8 mouse cellular contexts compared by ENCODE assay signal in the genomic region with DNA sequence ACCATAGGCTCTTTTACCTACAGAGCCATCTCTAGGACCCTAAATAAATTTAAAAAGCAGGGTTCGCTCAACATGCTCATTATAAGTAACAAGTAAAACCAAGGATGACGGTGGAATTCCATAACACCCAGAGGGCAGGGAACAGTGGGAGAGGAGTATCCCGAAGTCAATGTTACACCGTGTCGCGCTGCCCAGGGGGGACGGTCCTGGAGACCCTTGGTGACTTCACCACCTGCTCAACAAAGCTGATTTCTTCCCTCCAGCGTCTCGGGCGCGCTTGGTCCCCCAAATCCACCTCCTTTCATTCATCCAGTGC. TPM values are rescaled to one million over a fixed set of nuclear protein-coding genes. Genes with fewer than 3 reads are reported as not detected.
DNase-seq lines count a peak whose midpoint lies in the region; ATAC-seq and TF ChIP-seq lines count a peak whose summit lies in the region.

No protein-coding gene starts in this region.

- peak overlapping the region; percentile 85 for H3K4me2 ChIP-seq in neural tube, embryonic 11.5 days (ENCODE audit: low read depth)
- H3K4me2 ChIP-seq in liver, embryonic 11.5 days = peak overlapping the region; percentile 87
- H3K4me2 ChIP-seq in stomach, postnatal 0 days (replicated peaks; ENCODE audit: low read depth) = peak overlapping the region; percentile 92

- peak overlapping the region; percentile 78 for H3K9ac ChIP-seq in neural tube, embryonic 11.5 days (ENCODE audit: low read length)
- peak overlapping the region; percentile 64 for H3K9ac ChIP-seq in liver, embryonic 11.5 days (ENCODE audit: low read depth, low read length)
- peak overlapping the region; percentile 75 for H3K9ac ChIP-seq in stomach, postnatal 0 days (ENCODE audit: low read length)

- H3K27me3 ChIP-seq in erythroblast, embryonic 14.5 days (ENCODE audit: control insufficient read depth) = peaks cover 23% of the 10 kb centered on the region
- no peaks in the 10 kb centered on the region for H3K27me3 ChIP-seq in neural tube, embryonic 11.5 days (ENCODE audit: control insufficient read depth, insufficient read depth, low read length)
- peaks cover 20% of the 10 kb centered on the region for H3K27me3 ChIP-seq in liver, embryonic 11.5 days (replicated peaks; ENCODE audit: control insufficient read depth, insufficient read depth, low read length)
- H3K27me3 ChIP-seq in stomach, postnatal 0 days (ENCODE audit: control insufficient read depth, insufficient read depth, low read length) = no peaks in the 10 kb centered on the region

- DNase-seq in neural tube, embryonic 11.5 days (ENCODE audit: low spot score) = no peak
- no peak for DNase-seq in neural tube, embryonic 10.5 days (ENCODE audit: extremely low spot score, low spot score)
- no peak for DNase-seq in liver, embryonic 11.5 days (ENCODE audit: low spot score)
- no peak for DNase-seq in stomach, postnatal 0 days (ENCODE audit: low spot score)
- DNase-seq in right cerebral cortex, postnatal 25 days = no peak

- no peaks in the 10 kb centered on the region for H3K36me3 ChIP-seq in erythroblast, embryonic 14.5 days (ENCODE audit: control insufficient read depth)
- H3K36me3 ChIP-seq in neural tube, embryonic 11.5 days (ENCODE audit: control insufficient read depth, insufficient read depth, low read length) = no peaks in the 10 kb centered on the region
- H3K36me3 ChIP-seq in liver, embryonic 11.5 days (ENCODE audit: control insufficient read depth, insufficient read depth, low read length) = no peaks in the 10 kb centered on the region
- H3K36me3 ChIP-seq in stomach, postnatal 0 days (ENCODE audit: control insufficient read depth, insufficient read depth, low read length) = no peaks in the 10 kb centered on the region

- ATAC-seq in erythroblast, adult 5-6 weeks (replicated peaks; ENCODE audit: low FRiP score, poor library complexity, severe bottlenecking) = no peak
- ATAC-seq in neural tube, embryonic 11.5 days (ENCODE audit: insufficient read depth, low FRiP score, low TSS enrichment) = peak; percentile 63
- ATAC-seq in liver, embryonic 11.5 days (replicated peaks; ENCODE audit: low FRiP score) = no peak
- peak; percentile 38 for ATAC-seq in stomach, postnatal 0 days (ENCODE audit: low FRiP score, low TSS enrichment)
- no peak for ATAC-seq in megakaryocyte-erythroid progenitor cell, adult 5-6 weeks (replicated peaks; ENCODE audit: low FRiP score, low TSS enrichment, poor library complexity, severe bottlenecking)

- H3K4me1 ChIP-seq in erythroblast, embryonic 14.5 days (ENCODE audit: control insufficient read depth) = no peaks in the 10 kb centered on the region; the same call in 1 of the 2 replicates
- no peaks in the 10 kb centered on the region for H3K4me1 ChIP-seq in neural tube, embryonic 11.5 days (ENCODE audit: control insufficient read depth, insufficient read depth, low read length)
- H3K4me1 ChIP-seq in liver, embryonic 11.5 days (replicated peaks; ENCODE audit: control insufficient read depth, insufficient read depth, low read length) = no peaks in the 10 kb centered on the region
- H3K4me1 ChIP-seq in stomach, postnatal 0 days (replicated peaks; ENCODE audit: control insufficient read depth, insufficient read depth) = no peaks in the 10 kb centered on the region

- 6% methylated on average over 11 of the region's 11 CpGs for WGBS in neural tube, embryonic 11.5 days
- 11% methylated on average over 11 of the region's 11 CpGs for WGBS in liver, embryonic 11.5 days
- WGBS in stomach, postnatal 0 days = 7% methylated on average over 11 of the region's 11 CpGs

- H3K4me3 ChIP-seq in erythroblast, embryonic 14.5 days (replicated peaks) = peak overlapping the region; percentile 47
- peak overlapping the region; percentile 65 for H3K4me3 ChIP-seq in neural tube, embryonic 11.5 days (ENCODE audit: low read depth, low read length)
- peak overlapping the region; percentile 64 for H3K4me3 ChIP-seq in liver, embryonic 11.5 days (ENCODE audit: low read depth, low read length)
- H3K4me3 ChIP-seq in stomach, postnatal 0 days (ENCODE audit: low read depth, low read length) = peak overlapping the region; percentile 60

- TF ChIP-seq EP300 in stomach, postnatal 0 days (optimal IDR thresholded peaks at IDR 0.05) = no peak

- H3K27ac ChIP-seq in neural tube, embryonic 11.5 days (ENCODE audit: low read depth, low read length) = no peak overlapping the region
- no peak overlapping the region for H3K27ac ChIP-seq in liver, embryonic 11.5 days (ENCODE audit: low read depth, low read length)
- H3K27ac ChIP-seq in stomach, postnatal 0 days (replicated peaks) = 0 out of 2 replicates have a peak overlapping the region, but pooled peaks have one; percentile 76

- H3K9me3 ChIP-seq in erythroblast, embryonic 14.5 days (ENCODE audit: control insufficient read depth, low read length) = peaks cover 6% of the 10 kb centered on the region; the same call in 1 of the 2 replicates
- H3K9me3 ChIP-seq in neural tube, embryonic 11.5 days (ENCODE audit: control insufficient read depth, low read length) = no peaks in the 10 kb centered on the region
- H3K9me3 ChIP-seq in liver, embryonic 11.5 days (ENCODE audit: control insufficient read depth, low read length) = no peaks in the 10 kb centered on the region
- no peaks in the 10 kb centered on the region for H3K9me3 ChIP-seq in stomach, postnatal 0 days (ENCODE audit: control insufficient read depth, low read length)

- TF ChIP-seq CTCF in stomach, postnatal 0 days (IDR thresholded peaks at IDR 0.05; ENCODE audit: low read depth) = no peak

RNA-seq across cellular contexts. Expression of a gene that starts 43.2 kb away (rescaled TPM):
- polyA plus RNA-seq in erythroblast, embryonic 14.5 days (2012) = 4.2 TPM in 2 replicates
- 53.6 and 94.9 TPM in 2 replicates for total RNA-seq in erythroblast, adult 5-6 weeks (2015; ENCODE audit: low replicate concordance)
- total RNA-seq in erythroblast, adult 5-6 weeks (2017; ENCODE audit: low replicate concordance) = 54.2 and 68.2 TPM in 2 replicates
- polyA plus RNA-seq in neural tube, embryonic 11.5 days (2014; fragmentation: Nextera tagmentation; extraction: Ambion mirVana) = 102 and 104 TPM in 2 replicates
- polyA plus RNA-seq in liver, embryonic 11.5 days (2014; fragmentation: Nextera tagmentation; extraction: Ambion mirVana) = 108 and 129 TPM in 2 replicates
- polyA plus RNA-seq in stomach, postnatal 0 days (2015; fragmentation: Nextera tagmentation; extraction: Ambion mirVana) = 140 and 146 TPM in 2 replicates
- 205 and 307 TPM in 2 replicates for total RNA-seq in megakaryocyte-erythroid progenitor cell, adult 5-6 weeks (2014; fragmentation: Nextera tagmentation)
- total RNA-seq in megakaryocyte-erythroid progenitor cell, adult 5-6 weeks (2017) = 253 and 262 TPM in 2 replicates

Comparison
In these comparisons a context has a peak if more than half of its experiments do, and no peak if none do; other contexts are left out.
1. ATAC-seq: peak in neural tube, embryonic 11.5 days (single experiment) and stomach, postnatal 0 days (single experiment); none in erythroblast, adult 5-6 weeks (single experiment), liver, embryonic 11.5 days (single experiment) and megakaryocyte-erythroid progenitor cell, adult 5-6 weeks (single experiment).
2. RNA of a gene that starts 43.2 kb away (polyA plus RNA-seq): 140 to 146 TPM in stomach, postnatal 0 days, 108 to 129 TPM in liver, embryonic 11.5 days and 102 to 104 TPM in neural tube, embryonic 11.5 days; 4.2 TPM in erythroblast, embryonic 14.5 days; every median in the first group is over 10 times any median in the second.
3. Peak in every context shown above with its lines, with median percentiles within 50 percentile points of each other: H3K4me3 ChIP-seq, H3K4me2 ChIP-seq and H3K9ac ChIP-seq.